Mouse (Mus musculus) stomach, embryonic 14.5 days (tissue): ENCODE data around the gene Uqcrc1. TPM values are rescaled to one million over a fixed set of nuclear protein-coding genes. Genes with fewer than 3 reads are reported as not detected.

ENCODE experiments used
- ATAC-seq: fragments of 200-750 bp; cut with Nextera tagmentation; 2 replicates; pipeline ENCODE4 v1.8.0; 2017; ENCODE audit warnings: low read depth, moderate TSS enrichment; ENCODE audit not compliant: insufficient number of reproducible peaks, insufficient read depth, low FRiP score
- H3K27ac ChIP-seq: fragments of 300-500 bp; sonication (generic); 2 replicates; pipeline ENCODE4 v1.5.1; 2014; ENCODE audit warnings: mild to moderate bottlenecking, low read length, moderate library complexity, mixed read lengths
- H3K27me3 ChIP-seq: fragments of 300-500 bp; sonication (generic); 2 replicates; pipeline ENCODE4 v1.6.1; 2014; ENCODE audit warnings: low read length, control low read depth, mixed read lengths; ENCODE audit not compliant: control insufficient read depth, insufficient read depth
- H3K36me3 ChIP-seq: fragments of 300-500 bp; sonication (generic); 2 replicates; pipeline ENCODE4 v1.6.1; 2014; ENCODE audit warnings: mild to moderate bottlenecking, control low read depth, low read length, moderate library complexity, mixed read lengths; ENCODE audit not compliant: control insufficient read depth, insufficient read depth
- H3K4me1 ChIP-seq: fragments of 300-500 bp; sonication (generic); 2 replicates; pipeline ENCODE4 v1.6.1; 2014; ENCODE audit warnings: low read length, control low read depth, mixed read lengths; ENCODE audit not compliant: control insufficient read depth, insufficient read depth
- H3K4me2 ChIP-seq: fragments of 300-500 bp; sonication (generic); replicated peaks from 2 replicates; pipeline ENCODE4 v1.6.1; 2014; ENCODE audit warnings: low read depth, low read length, control low read depth
- H3K4me3 ChIP-seq: fragments of 300-500 bp; sonication (generic); 2 replicates; pipeline ENCODE4 v1.5.1; 2014; ENCODE audit warnings: low read depth, low read length, control low read depth
- H3K9ac ChIP-seq: fragments of 300-500 bp; sonication (generic); replicated peaks from 2 replicates; pipeline ENCODE4 v1.6.1; 2014; ENCODE audit warnings: low read depth, mild to moderate bottlenecking, control low read depth, low read length, moderate library complexity, mixed read lengths
- H3K9me3 ChIP-seq: fragments of 300-500 bp; sonication (generic); 2 replicates; pipeline ENCODE4 v1.6.1; 2016; ENCODE audit warnings: low read depth, low read length, control low read depth; ENCODE audit not compliant: control insufficient read depth
- WGBS: fragments of 180-500 bp; shearing (Covaris S2); extraction: QIAGEN DNeasy Blood & Tissue Kit; methylation state at CpG from one replicate; pipeline ENCODE4 v1.1.7; 2014; 5-methylcytosine and 5-hydroxymethylcytosine counted together
- polyA plus RNA-seq: library from polyadenylated mRNA; unstranded; fragments of >200 nt; fragmentation: Nextera tagmentation; extraction: Ambion mirVana; gene quantifications from 2 replicates; pipeline ENCODE4 v1.2.1, GENCODE M21; 2014

The Uqcrc1 gene
- polyA plus RNA-seq = 456 and 466 TPM in 2 replicates

DNA sequence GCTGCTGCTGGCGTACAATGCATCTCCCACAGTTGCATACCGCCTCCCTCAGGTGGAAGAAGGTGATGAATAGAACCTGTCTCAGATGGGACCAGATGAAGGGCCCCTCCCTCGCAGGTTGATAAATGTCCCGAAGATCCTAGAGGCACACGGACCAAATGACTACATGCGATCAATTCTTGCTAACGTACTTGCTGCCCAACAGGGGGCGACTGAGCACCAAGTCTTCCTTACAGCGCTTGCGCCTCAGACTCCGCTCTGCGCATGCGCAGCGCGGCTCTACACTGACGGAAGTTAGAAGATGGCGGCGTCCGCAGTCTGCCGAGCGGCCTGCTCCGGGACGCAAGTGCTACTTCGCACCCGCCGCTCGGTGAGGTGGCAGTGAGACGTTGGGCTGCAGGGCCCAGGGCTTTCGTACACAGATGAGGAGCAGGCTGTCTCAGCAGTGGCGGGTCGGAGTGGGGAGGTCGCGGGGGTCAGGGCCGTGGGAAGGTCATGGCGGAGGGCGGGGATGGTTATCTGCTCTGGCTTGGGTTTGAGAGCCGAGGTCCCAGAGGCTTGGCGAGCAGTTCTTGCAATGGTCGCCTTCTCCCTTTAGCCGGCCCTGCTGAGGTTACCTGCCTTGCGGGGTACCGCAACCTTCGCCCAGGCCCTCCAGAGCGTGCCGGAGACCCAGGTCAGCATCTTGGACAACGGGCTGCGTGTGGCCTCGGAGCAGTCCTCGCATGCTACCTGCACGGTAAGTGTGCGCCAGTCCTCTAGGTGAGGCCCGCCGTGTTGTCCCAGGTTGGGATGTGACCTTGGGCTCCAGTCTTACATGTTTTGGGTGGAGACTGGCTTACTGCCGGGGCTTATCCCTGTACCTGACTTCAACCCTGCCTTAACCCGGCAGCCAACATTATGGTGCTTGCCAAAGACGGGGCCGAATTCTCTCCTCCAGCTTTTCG is at the start of gene Uqcrc1:
Gene Uqcrc1, plus strand, starts transcription at position 216 of the 947 bp plus-strand sequence.
- H3K4me3 ChIP-seq = peak within 1 kb of the TSS; percentile 84
- no peaks in the 10 kb centered on the region for H3K27me3 ChIP-seq
- H3K27ac ChIP-seq = peak within 1 kb of the TSS; percentile 56; the same call in 1 of the 2 replicates
- peak within 1 kb of the TSS; percentile 75 for H3K4me2 ChIP-seq
- H3K36me3 ChIP-seq = peaks cover 20% of the 10 kb centered on the region
- 1% methylated on average over 58 of the region's 58 CpGs for WGBS
- ATAC-seq = peak; percentile 90
- peak within 1 kb of the TSS; percentile 91 for H3K9ac ChIP-seq
- no peaks in the 10 kb centered on the region for H3K9me3 ChIP-seq
- peaks cover 4% of the 10 kb centered on the region for H3K4me1 ChIP-seq

DNA sequence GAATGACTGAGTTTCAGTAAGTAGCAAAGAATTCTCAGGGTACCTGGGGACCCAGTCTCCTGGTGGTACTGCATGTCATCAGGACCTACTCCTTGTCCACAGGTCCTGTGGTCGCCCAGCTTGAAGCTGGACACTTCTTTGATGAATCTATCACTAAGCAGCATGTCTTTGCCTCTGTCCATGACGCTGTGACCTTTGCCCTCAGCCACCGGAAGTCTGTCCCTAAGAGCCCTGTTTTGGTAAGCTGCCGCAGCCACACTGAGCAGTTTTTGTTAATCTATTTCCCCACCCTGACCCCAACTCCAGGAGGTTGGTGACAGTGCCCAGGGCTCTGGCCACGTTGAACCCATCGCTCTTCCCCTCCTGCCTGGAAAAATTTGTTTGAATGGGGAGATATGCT is 24.1 kb upstream of the Uqcrc1 start:
- Histone ChIP-seq H3K36me3 (no peaks in the 10 kb centered on the region), H3K27ac (no peak overlapping the region), H3K4me1 (no peaks in the 10 kb centered on the region), H3K9ac (no peak overlapping the region), H3K4me2 (no peak overlapping the region), H3K27me3 (no peaks in the 10 kb centered on the region), H3K4me3 (no peak overlapping the region), H3K9me3 (no peaks in the 10 kb centered on the region)
- no peak for ATAC-seq
- 54% methylated on average over 6 of the region's 6 CpGs for WGBS

DNA sequence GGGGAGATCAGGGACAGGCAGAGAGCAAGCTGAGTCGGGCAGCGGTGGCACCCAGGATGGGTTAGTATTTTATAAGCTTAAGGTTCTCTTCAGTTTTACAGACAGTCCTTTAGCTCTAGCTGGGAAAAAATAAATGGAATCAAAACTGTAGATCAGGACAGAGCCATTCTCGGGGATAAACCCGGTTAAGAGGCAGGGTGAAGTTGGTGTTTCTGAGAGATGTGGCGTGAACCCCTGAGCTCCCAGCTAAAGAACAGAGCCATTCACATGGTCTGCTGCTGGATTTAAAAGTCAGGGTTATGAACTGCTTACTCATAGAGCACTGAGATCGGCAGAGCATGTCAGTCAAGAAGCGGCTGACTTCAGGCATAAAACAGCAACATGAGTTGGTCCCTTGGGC is 23.3 kb upstream of the Uqcrc1 start:
- no peak for ATAC-seq
- Histone ChIP-seq H3K27me3 (no peaks in the 10 kb centered on the region), H3K9me3 (no peaks in the 10 kb centered on the region), H3K9ac (no peak overlapping the region), H3K4me2 (no peak overlapping the region), H3K4me1 (no peaks in the 10 kb centered on the region), H3K27ac (no peak overlapping the region), H3K4me3 (no peak overlapping the region), H3K36me3 (no peaks in the 10 kb centered on the region)
- WGBS = 83% methylated on average over 7 of the region's 7 CpGs

DNA sequence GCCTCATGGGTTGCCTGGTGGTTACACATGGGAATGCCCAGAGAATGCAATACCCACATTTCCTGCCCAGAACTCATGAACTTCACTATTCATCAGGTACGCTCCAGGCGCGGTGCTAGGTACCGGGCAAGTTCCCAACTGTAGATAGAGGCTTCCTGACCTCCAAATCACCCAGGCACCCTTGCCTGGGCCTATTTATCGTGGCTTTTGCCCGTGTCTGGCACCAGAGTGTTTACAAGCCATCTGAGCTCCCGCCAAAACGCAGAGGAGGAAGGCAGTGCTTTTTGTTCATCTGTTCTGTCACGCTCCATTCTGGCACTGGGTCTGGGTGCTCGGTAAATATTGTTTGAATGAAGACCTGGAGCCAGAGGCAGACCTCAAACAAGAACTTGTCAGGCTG is 22.8 kb upstream of the Uqcrc1 start:
- WGBS = 58% methylated on average over 10 of the region's 10 CpGs
- no peak overlapping the region for H3K9ac ChIP-seq
- no peak overlapping the region for H3K4me3 ChIP-seq
- no peaks in the 10 kb centered on the region for H3K9me3 ChIP-seq
- H3K27ac ChIP-seq = no peak overlapping the region
- no peaks in the 10 kb centered on the region for H3K27me3 ChIP-seq
- H3K4me1 ChIP-seq = no peaks in the 10 kb centered on the region
- no peak overlapping the region for H3K4me2 ChIP-seq
- no peak for ATAC-seq
- H3K36me3 ChIP-seq = no peaks in the 10 kb centered on the region

DNA sequence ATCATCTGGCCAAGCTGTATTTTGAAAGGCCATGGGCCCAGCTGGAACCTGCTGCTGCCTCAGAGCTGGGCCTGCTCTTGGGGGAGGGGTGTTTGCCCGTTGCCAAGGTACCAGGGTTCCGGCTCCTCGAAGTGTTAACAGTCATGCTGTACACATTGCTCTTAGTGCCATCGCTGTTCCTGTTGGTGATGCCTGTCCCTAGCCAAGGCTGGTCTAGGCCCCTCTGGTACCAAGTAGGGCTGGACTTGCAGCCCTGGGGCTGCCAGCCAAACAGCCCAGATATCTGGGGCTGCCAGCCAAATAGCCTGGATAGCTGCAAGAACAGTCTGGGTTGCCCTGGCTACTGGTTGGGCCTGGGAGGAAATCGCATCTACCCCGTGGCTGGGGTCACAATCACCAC is 21.9 kb upstream of the Uqcrc1 start, which contains the start of gene Tmem89:
Gene Tmem89, plus strand, starts transcription at position 129 of the 400 bp plus-strand sequence.
- WGBS = 70% methylated on average over 6 of the region's 6 CpGs
- Histone ChIP-seq H3K27ac (no peak within 1 kb of the TSS), H3K4me1 (no peaks in the 10 kb centered on the region), H3K4me3 (no peak within 1 kb of the TSS), H3K36me3 (no peaks in the 10 kb centered on the region), H3K27me3 (no peaks in the 10 kb centered on the region), H3K4me2 (no peak within 1 kb of the TSS), H3K9ac (no peak within 1 kb of the TSS), H3K9me3 (no peaks in the 10 kb centered on the region)
- ATAC-seq = no peak

DNA sequence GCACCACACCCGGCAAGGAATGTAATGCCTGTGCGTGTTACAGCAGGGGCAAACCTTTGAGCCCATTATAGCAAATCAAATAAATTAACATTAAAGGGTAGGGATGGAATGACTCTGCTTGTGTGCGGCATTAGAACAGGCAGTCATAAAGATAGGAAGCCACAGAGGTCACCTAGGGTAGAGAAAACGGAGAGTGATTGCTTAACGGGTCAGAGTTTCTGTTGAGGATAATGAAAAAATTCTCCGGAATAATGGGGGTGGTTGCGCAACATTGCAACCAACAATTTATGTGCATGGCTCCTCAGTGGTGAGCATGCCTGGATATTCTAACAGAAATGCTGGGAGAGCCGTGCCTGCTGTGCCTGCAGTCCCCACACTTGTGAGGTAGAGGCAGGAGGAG is 10.5 kb upstream of the Uqcrc1 start:
- no peak overlapping the region for H3K4me2 ChIP-seq
- H3K27ac ChIP-seq = no peak overlapping the region
- H3K4me3 ChIP-seq = no peak overlapping the region
- no peaks in the 10 kb centered on the region for H3K36me3 ChIP-seq
- WGBS = 57% methylated on average over 8 of the region's 8 CpGs
- ATAC-seq = no peak
- no peak overlapping the region for H3K9ac ChIP-seq
- no peaks in the 10 kb centered on the region for H3K27me3 ChIP-seq
- no peaks in the 10 kb centered on the region for H3K9me3 ChIP-seq
- no peaks in the 10 kb centered on the region for H3K4me1 ChIP-seq

DNA sequence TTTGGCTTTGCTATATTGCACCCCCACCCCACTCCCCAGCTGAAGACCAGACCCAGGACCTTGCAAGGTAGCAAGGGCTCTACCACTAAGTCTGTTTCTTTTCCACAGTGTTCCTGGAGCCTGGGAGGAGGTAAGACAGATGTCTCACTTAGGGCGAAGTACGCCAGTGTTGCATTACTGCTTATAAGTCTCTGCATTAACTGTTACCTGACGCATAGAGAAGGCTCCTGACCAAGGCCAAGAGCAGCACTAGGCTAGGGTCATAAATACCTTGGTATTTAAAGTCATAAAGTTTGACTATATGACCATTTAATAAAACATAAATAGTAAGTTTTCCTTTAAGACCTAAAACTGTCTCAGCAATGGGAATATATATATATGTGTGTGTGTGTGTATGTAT is 8.0 kb upstream of the Uqcrc1 start:
- Histone ChIP-seq H3K9ac (no peak overlapping the region), H3K36me3 (no peaks in the 10 kb centered on the region), H3K4me2 (no peak overlapping the region), H3K4me3 (no peak overlapping the region), H3K27me3 (no peaks in the 10 kb centered on the region), H3K9me3 (no peaks in the 10 kb centered on the region), H3K27ac (no peak overlapping the region), H3K4me1 (no peaks in the 10 kb centered on the region)
- ATAC-seq = no peak
- WGBS = 78% methylated on average over 3 of the region's 3 CpGs

DNA sequence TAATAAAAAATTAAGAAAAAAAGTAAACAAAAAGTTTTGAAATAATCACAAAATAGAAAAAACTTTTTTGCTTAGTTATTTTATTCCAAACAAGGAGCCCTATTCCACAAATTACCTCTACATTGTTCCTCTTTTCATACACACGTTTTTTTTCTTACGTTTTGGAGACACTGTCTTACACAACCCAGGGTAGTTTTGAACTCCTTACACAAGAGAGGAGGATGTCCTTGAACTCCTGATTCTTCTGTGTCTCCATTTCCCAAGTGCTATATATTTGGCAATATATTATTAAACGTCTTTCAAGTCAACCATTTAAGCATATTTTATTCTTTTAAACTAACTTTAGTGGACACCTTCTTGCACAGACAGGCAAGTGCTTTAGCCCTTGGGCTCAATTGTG is 442 bp upstream of the Uqcrc1 start:
- ATAC-seq = no peak
- Histone ChIP-seq H3K27me3 (no peaks in the 10 kb centered on the region), H3K36me3 (peaks cover 19% of the 10 kb centered on the region; the same call in 1 of the 2 replicates), H3K4me1 (peaks cover 4% of the 10 kb centered on the region), H3K27ac (no peak overlapping the region), H3K9me3 (no peaks in the 10 kb centered on the region), H3K9ac (no peak overlapping the region), H3K4me3 (peak overlapping the region; percentile 84), H3K4me2 (no peak overlapping the region)
- WGBS = 13% methylated on average over 3 of the region's 3 CpGs
